Mouse (Mus musculus): ENCODE data around the gene Aprt.

DNA sequence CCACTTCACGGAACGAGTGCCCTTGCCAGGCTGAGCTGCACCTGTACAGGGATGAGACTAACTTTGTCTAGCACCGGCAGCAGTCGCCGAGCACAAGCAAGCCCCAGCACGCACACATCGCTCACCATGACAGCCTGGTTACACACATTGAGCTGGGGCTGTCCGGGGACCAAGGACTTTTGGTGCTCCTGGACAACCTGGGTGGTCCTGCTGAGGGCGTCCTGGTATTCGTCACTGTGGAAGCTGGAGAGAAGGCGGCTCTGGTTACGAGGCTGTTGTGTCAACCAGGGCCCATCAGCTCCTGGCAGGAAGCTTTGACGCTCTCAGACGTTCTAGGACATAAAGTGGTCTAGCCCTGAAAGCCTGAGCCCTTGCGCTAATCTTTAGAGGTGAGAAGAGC is 4.2 kb upstream of the Aprt start:
- no peak for TF ChIP-seq FLI1 (IDR thresholded peaks at IDR 0.05; ENCODE audit: low read length)
- TF ChIP-seq GATA1 (IDR thresholded peaks at IDR 0.05; ENCODE audit: borderline replicate concordance, low read length) = no peak

All from megakaryocyte, embryonic 14.5 days (primary cell).